Mouse (Mus musculus): ENCODE measurements around the gene Bmpr1b. TPM values are rescaled to one million over a fixed set of nuclear protein-coding genes. Genes with fewer than 3 reads are reported as not detected.

Bmpr1b gene
- total RNA-seq (2014; rRNA removed): 7.9 and 9.6 TPM in 2 replicates
- 2.4 and 3.3 TPM in 2 replicates for polyA plus RNA-seq (2015; fragmentation: Nextera tagmentation; extraction: Ambion mirVana)

GRCm38 (mm10) chr3:142168863-142169521 lies at the start of gene Bmpr1b:
Bmpr1b (minus strand) TSS chr3:142169425.
- H3K4me1 ChIP-seq (ENCODE audit: insufficient read depth, low read length): no peaks in the 10 kb centered on the region
- peak within 1 kb of the TSS; percentile 55 for H3K9ac ChIP-seq (replicated peaks; ENCODE audit: low read length, poor library complexity, severe bottlenecking)

GRCm38 (mm10) chr3:142212821-142213220 lies 43.6 kb upstream of the Bmpr1b start:
- TF ChIP-seq CTCF (IDR thresholded peaks at IDR 0.05): no peak
- 77% methylated on average over 2 of the region's 2 CpGs for WGBS
- Histone ChIP-seq H3K4me3 (ENCODE audit: low read depth, low read length) (no peak overlapping the region), H3K27me3 (ENCODE audit: insufficient read depth, low read length) (no peaks in the 10 kb centered on the region), H3K9ac (replicated peaks; ENCODE audit: low read length, poor library complexity, severe bottlenecking) (no peak overlapping the region), H3K4me2 (ENCODE audit: low read depth, low read length, poor library complexity, severe bottlenecking) (no peak overlapping the region), H3K36me3 (ENCODE audit: insufficient read depth, low read length) (no peaks in the 10 kb centered on the region), H3K27ac (ENCODE audit: low read depth, low read length) (no peak overlapping the region), H3K4me1 (ENCODE audit: insufficient read depth, low read length) (no peaks in the 10 kb centered on the region), H3K9me3 (ENCODE audit: low read length) (no peaks in the 10 kb centered on the region)
- DNase-seq (ENCODE audit: low spot score) (no peak), ATAC-seq (ENCODE audit: low FRiP score) (no peak)

More at GRCm38 (mm10) chr3:142168863-142169521, at the start of gene Bmpr1b:
- ATAC-seq (ENCODE audit: low FRiP score) (peak; percentile 92), DNase-seq (ENCODE audit: low spot score) (peak; percentile 88)
- TF ChIP-seq CTCF (IDR thresholded peaks at IDR 0.05): peak; percentile 67
- Histone ChIP-seq H3K4me2 (ENCODE audit: low read depth, low read length, poor library complexity, severe bottlenecking) (peak within 1 kb of the TSS; percentile 97), H3K4me3 (ENCODE audit: low read depth, low read length) (peak within 1 kb of the TSS; percentile 46), H3K36me3 (ENCODE audit: insufficient read depth, low read length) (no peaks in the 10 kb centered on the region), H3K9me3 (ENCODE audit: low read length) (no peaks in the 10 kb centered on the region), H3K27ac (ENCODE audit: low read depth, low read length) (no peak within 1 kb of the TSS), H3K27me3 (ENCODE audit: insufficient read depth, low read length) (0 out of 2 replicates have a peak, but pooled peaks cover 7% of the 10 kb centered on the region)
- WGBS: under 1% methylated on average over 42 of the region's 65 CpGs

- WGBS: 92% methylated on average over 3 of the region's 3 CpGs
- Histone ChIP-seq H3K9ac (replicated peaks; ENCODE audit: low read length, poor library complexity, severe bottlenecking) (no peak overlapping the region), H3K4me1 (ENCODE audit: insufficient read depth, low read length) (no peaks in the 10 kb centered on the region), H3K4me3 (ENCODE audit: low read depth, low read length) (no peak overlapping the region), H3K36me3 (ENCODE audit: insufficient read depth, low read length) (no peaks in the 10 kb centered on the region), H3K4me2 (ENCODE audit: low read depth, low read length, poor library complexity, severe bottlenecking) (no peak overlapping the region), H3K27me3 (ENCODE audit: insufficient read depth, low read length) (no peaks in the 10 kb centered on the region), H3K9me3 (ENCODE audit: low read length) (no peaks in the 10 kb centered on the region), H3K27ac (ENCODE audit: low read depth, low read length) (no peak overlapping the region)
- no peak for TF ChIP-seq CTCF (IDR thresholded peaks at IDR 0.05)
- no peak for ATAC-seq (ENCODE audit: low FRiP score)
- no peak for DNase-seq (ENCODE audit: low spot score)
Measured at GRCm38 (mm10) chr3:142212186-142212585, 43.0 kb upstream of the Bmpr1b start.

GRCm38 (mm10) chr3:142209981-142210380 lies 40.8 kb upstream of the Bmpr1b start:
- Histone ChIP-seq H3K4me2 (ENCODE audit: low read depth, low read length, poor library complexity, severe bottlenecking) (no peak overlapping the region), H3K4me3 (ENCODE audit: low read depth, low read length) (no peak overlapping the region), H3K9me3 (ENCODE audit: low read length) (no peaks in the 10 kb centered on the region), H3K4me1 (ENCODE audit: insufficient read depth, low read length) (no peaks in the 10 kb centered on the region), H3K27me3 (ENCODE audit: insufficient read depth, low read length) (no peaks in the 10 kb centered on the region), H3K9ac (replicated peaks; ENCODE audit: low read length, poor library complexity, severe bottlenecking) (no peak overlapping the region), H3K36me3 (ENCODE audit: insufficient read depth, low read length) (no peaks in the 10 kb centered on the region), H3K27ac (ENCODE audit: low read depth, low read length) (no peak overlapping the region)
- TF ChIP-seq CTCF (IDR thresholded peaks at IDR 0.05): no peak
- no peak for DNase-seq (ENCODE audit: low spot score)
- ATAC-seq (ENCODE audit: low FRiP score): no peak
- WGBS: 73% methylated on average over 6 of the region's 6 CpGs

GRCm38 (mm10) chr3:142209057-142209456 lies 39.8 kb upstream of the Bmpr1b start:
- no peak overlapping the region for H3K27ac ChIP-seq (ENCODE audit: low read depth, low read length)
- H3K4me3 ChIP-seq (ENCODE audit: low read depth, low read length): no peak overlapping the region
- no peaks in the 10 kb centered on the region for H3K27me3 ChIP-seq (ENCODE audit: insufficient read depth, low read length)
- H3K4me2 ChIP-seq (ENCODE audit: low read depth, low read length, poor library complexity, severe bottlenecking): no peak overlapping the region
- DNase-seq (ENCODE audit: low spot score) (peak; percentile 29), ATAC-seq (ENCODE audit: low FRiP score) (no peak)
- no peaks in the 10 kb centered on the region for H3K9me3 ChIP-seq (ENCODE audit: low read length)
- H3K36me3 ChIP-seq (ENCODE audit: insufficient read depth, low read length): no peaks in the 10 kb centered on the region
- H3K9ac ChIP-seq (replicated peaks; ENCODE audit: low read length, poor library complexity, severe bottlenecking): no peak overlapping the region
- WGBS: 66% methylated on average over 11 of the region's 11 CpGs
- no peaks in the 10 kb centered on the region for H3K4me1 ChIP-seq (ENCODE audit: insufficient read depth, low read length)
- TF ChIP-seq CTCF (IDR thresholded peaks at IDR 0.05): no peak

- no peak overlapping the region for H3K4me2 ChIP-seq (ENCODE audit: low read depth, low read length, poor library complexity, severe bottlenecking)
- no peak overlapping the region for H3K9ac ChIP-seq (replicated peaks; ENCODE audit: low read length, poor library complexity, severe bottlenecking)
- no peak overlapping the region for H3K4me3 ChIP-seq (ENCODE audit: low read depth, low read length)
- ATAC-seq (ENCODE audit: low FRiP score): no peak
- TF ChIP-seq CTCF (IDR thresholded peaks at IDR 0.05): no peak
- DNase-seq (ENCODE audit: low spot score): no peak
- no peaks in the 10 kb centered on the region for H3K36me3 ChIP-seq (ENCODE audit: insufficient read depth, low read length)
- H3K4me1 ChIP-seq (ENCODE audit: insufficient read depth, low read length): no peaks in the 10 kb centered on the region
- no peaks in the 10 kb centered on the region for H3K27me3 ChIP-seq (ENCODE audit: insufficient read depth, low read length)
- WGBS: 93% methylated on average over 6 of the region's 6 CpGs
- no peaks in the 10 kb centered on the region for H3K9me3 ChIP-seq (ENCODE audit: low read length)
- no peak overlapping the region for H3K27ac ChIP-seq (ENCODE audit: low read depth, low read length)
Measured at GRCm38 (mm10) chr3:142207488-142207887, 38.3 kb upstream of the Bmpr1b start.

Measured in midbrain, postnatal 0 days (tissue).